Mouse (Mus musculus): ENCODE measurements around the gene Tnni1.

- TF ChIP-seq CTCF (IDR thresholded peaks at IDR 0.05; ENCODE audit: insufficient read depth, low read depth, low read length) (no peak), POLR2A (IDR thresholded peaks at IDR 0.05; ENCODE audit: insufficient read depth, low read depth, low read length) (no peak)
Observed at GRCm38 (mm10) chr1:135798492-135798891, 19.3 kb downstream of the Tnni1 start.

Data from olfactory bulb, adult 2 months (tissue).